Mouse (Mus musculus) ES-Bruce4 (cell line): ENCODE results near the gene Ap3d1. TPM values are rescaled to one million over a fixed set of nuclear protein-coding genes. Genes with fewer than 3 reads are reported as not detected.

Source experiments
- H3K27ac ChIP-seq: 2 replicates; pipeline ENCODE4 v1.5.1; 2012; ENCODE audit warnings: low read length, inconsistent platforms; ENCODE audit not compliant: insufficient read depth
- H3K27me3 ChIP-seq: 2 replicates; pipeline ENCODE4 v1.6.1; 2012; ENCODE audit warnings: mild to moderate bottlenecking, low read length, inconsistent platforms; ENCODE audit not compliant: control insufficient read depth, poor library complexity, insufficient read depth, severe bottlenecking
- H3K36me3 ChIP-seq: 2 replicates; pipeline ENCODE4 v1.6.1; 2012; ENCODE audit warnings: inconsistent platforms, mild to moderate bottlenecking, low read length, moderate library complexity; ENCODE audit not compliant: control insufficient read depth, poor library complexity, insufficient read depth, severe bottlenecking
- H3K4me1 ChIP-seq: one replicate; pipeline ENCODE4 v1.8.1; 2011; ENCODE audit warnings: low read length; ENCODE audit not compliant: control insufficient read depth, insufficient read depth
- H3K4me3 ChIP-seq: 2 replicates; pipeline ENCODE4 v1.5.1; 2011; ENCODE audit warnings: low read depth, mild to moderate bottlenecking, low read length
- H3K9ac ChIP-seq: 2 replicates; pipeline ENCODE4 v1.6.1; 2012; ENCODE audit warnings: low read depth, mild to moderate bottlenecking, inconsistent platforms; ENCODE audit not compliant: poor library complexity, severe bottlenecking
- H3K9me3 ChIP-seq: replicated peaks from 2 replicates; pipeline ENCODE4 v1.6.1; 2012; ENCODE audit warnings: mild to moderate bottlenecking, low read length, inconsistent platforms; ENCODE audit not compliant: control insufficient read depth, poor library complexity, insufficient read depth, severe bottlenecking
- CTCF ChIP-seq: IDR thresholded peaks from one replicate; pipeline ENCODE4 v1.8.1; 2011; ENCODE audit warnings: low read depth, low read length
- EP300 ChIP-seq: IDR thresholded peaks from 2 replicates; pipeline ENCODE4 v1.6.1; 2011; ENCODE audit warnings: low read depth, low read length; ENCODE audit not compliant: insufficient read depth
- POLR2A ChIP-seq: IDR thresholded peaks from one replicate; pipeline ENCODE4 v1.8.1; 2011; ENCODE audit warnings: low read length; ENCODE audit not compliant: insufficient read depth
- polyA plus RNA-seq: library from polyadenylated mRNA; stranded (reverse); fragments of >200 nt; gene quantifications from 2 replicates; pipeline ENCODE4 v1.2.4, GENCODE M21; 2011; ENCODE audit warnings: low read depth; ENCODE audit not compliant: missing spikeins, insufficient read depth, insufficient read length

Gene Ap3d1
- polyA plus RNA-seq, 1 experiment = 55.2 TPM

DNA sequence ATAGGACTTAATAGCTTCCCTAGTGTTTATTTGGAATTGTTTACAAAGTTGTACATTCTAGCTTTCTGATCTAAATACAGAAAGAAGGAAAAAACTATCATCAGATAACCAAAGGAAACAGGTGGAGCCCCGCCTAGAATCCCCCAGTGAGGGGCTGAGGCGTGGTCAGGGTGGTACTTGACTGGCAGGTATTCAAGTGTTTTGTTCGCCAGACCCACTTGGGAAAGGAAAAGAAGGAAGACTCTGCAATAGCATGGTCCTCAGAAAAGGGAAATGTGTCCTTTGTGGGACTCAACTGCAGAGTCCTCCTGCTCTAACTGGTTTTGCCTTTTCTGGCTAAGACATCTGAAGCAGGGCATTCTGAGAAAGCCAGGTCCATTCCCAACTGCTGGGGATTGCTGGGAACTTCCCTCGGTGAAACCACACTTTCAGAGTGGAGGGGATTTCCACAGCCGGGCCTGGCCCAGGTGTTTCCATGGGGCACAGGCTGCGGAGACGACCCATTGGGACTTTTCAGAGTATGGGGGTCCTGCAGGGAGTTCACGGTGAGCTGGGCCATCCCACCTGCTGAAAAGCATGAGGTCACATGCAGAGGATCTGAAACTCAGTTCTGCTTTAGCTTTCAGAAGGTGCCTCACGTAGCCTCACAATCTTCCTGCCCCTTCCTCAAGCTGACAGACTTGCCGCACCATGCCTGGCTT lies 46.1 kb downstream of the Ap3d1 start:
- H3K27ac ChIP-seq = peak overlapping the region; percentile 79
- no peaks in the 10 kb centered on the region for H3K36me3 ChIP-seq
- H3K27me3 ChIP-seq = no peaks in the 10 kb centered on the region
- H3K4me3 ChIP-seq = no peak overlapping the region
- peaks cover 5% of the 10 kb centered on the region for H3K4me1 ChIP-seq
- no peak overlapping the region; the same call in 1 of the 2 replicates for H3K9ac ChIP-seq
- TF ChIP-seq POLR2A = no peak
- no peak for TF ChIP-seq CTCF
- TF ChIP-seq EP300 = no peak
- no peaks in the 10 kb centered on the region for H3K9me3 ChIP-seq

DNA sequence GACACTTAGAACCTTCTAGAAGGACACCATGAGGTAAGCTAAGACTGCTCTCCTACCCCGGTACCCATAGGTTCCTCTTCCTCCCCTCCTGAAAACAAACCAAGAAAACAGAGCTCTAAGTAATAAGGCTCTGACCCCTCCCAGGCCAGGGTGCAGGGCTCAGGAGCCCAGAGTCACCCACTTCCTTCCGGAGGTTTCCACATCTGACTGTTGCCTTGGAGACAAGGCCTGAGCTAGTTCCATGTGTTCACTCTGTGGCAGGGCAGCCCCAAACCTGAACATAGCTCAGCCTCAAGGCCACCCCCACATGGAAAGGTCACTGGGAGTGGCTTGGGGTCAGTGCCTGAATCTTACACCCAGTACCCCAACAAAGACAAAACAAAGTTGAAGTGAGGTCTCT lies 46.9 kb downstream of the Ap3d1 start:
- TF ChIP-seq POLR2A (no peak), EP300 (no peak), CTCF (no peak)
- no peaks in the 10 kb centered on the region for H3K36me3 ChIP-seq
- H3K9ac ChIP-seq = no peak overlapping the region
- no peaks in the 10 kb centered on the region for H3K9me3 ChIP-seq
- no peaks in the 10 kb centered on the region for H3K27me3 ChIP-seq
- H3K4me1 ChIP-seq = peaks cover 5% of the 10 kb centered on the region
- H3K4me3 ChIP-seq = no peak overlapping the region
- peak overlapping the region; percentile 54; the same call in 1 of the 2 replicates for H3K27ac ChIP-seq

- no peak overlapping the region for H3K27ac ChIP-seq
- H3K4me3 ChIP-seq = no peak overlapping the region
- no peaks in the 10 kb centered on the region for H3K36me3 ChIP-seq
- no peaks in the 10 kb centered on the region for H3K9me3 ChIP-seq
- TF ChIP-seq EP300 (no peak), POLR2A (no peak), CTCF (no peak)
- peaks cover 5% of the 10 kb centered on the region for H3K4me1 ChIP-seq
- no peak overlapping the region for H3K9ac ChIP-seq
- H3K27me3 ChIP-seq = no peaks in the 10 kb centered on the region
These were observed 47.7 kb downstream of the Ap3d1 start for GRCm38 (mm10) chr10:80694159-80694938.

- peaks cover 5% of the 10 kb centered on the region for H3K4me1 ChIP-seq
- no peak overlapping the region for H3K4me3 ChIP-seq
- H3K9ac ChIP-seq = no peak overlapping the region
- H3K27me3 ChIP-seq = no peaks in the 10 kb centered on the region
- no peaks in the 10 kb centered on the region for H3K36me3 ChIP-seq
- H3K27ac ChIP-seq = no peak overlapping the region
- no peaks in the 10 kb centered on the region for H3K9me3 ChIP-seq
- TF ChIP-seq POLR2A = no peak
- no peak for TF ChIP-seq EP300
These were observed 48.5 kb downstream of the Ap3d1 start for GRCm38 (mm10) chr10:80693401-80694045.

DNA sequence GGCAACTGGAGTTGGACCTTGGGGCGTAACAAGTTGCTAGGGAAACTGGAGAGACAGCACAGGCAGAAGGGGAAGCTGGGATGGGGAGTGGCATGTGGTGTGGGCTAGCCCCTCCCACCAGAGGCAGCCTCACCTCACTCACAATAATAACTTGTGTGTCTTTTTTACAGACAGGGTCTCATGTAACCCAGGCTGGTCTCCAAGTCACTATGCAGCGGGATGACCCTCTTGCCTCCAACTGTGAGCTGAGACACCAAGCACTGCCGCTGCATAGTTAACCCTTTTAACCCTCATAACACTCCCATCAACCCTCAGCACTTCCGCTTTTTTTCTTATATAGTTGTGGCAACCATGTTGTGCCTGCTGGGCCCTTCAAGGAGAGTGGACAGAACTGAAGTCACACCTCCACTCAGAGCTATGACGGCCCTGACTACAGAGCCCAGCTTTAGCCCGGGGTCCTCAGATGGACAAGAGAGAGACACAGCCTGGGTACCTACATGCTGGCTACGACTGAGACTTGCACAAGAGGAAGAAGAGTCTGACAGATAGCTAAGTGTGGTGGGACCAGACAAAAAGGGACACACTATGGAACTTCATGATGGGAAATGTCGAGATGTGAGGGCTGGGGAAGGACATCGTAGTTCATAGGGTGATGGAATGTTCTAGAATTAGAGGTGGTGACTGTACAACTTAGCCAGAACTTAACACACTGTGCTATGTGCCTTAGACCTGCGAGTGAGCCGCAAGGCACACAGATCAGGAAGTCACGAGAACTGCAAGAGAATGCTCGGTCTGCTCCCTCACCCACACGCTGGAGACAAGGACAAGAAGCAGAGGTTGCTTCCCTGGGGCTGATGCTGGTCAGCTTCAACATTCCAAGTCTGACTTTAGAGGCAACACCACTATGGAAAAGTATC lies 49.6 kb downstream of the Ap3d1 start:
- Histone ChIP-seq H3K27me3 (no peaks in the 10 kb centered on the region), H3K9me3 (no peaks in the 10 kb centered on the region), H3K36me3 (no peaks in the 10 kb centered on the region), H3K27ac (no peak overlapping the region), H3K4me3 (no peak overlapping the region), H3K4me1 (peaks cover 5% of the 10 kb centered on the region), H3K9ac (no peak overlapping the region)
- no peak for TF ChIP-seq EP300
- TF ChIP-seq POLR2A = no peak
- TF ChIP-seq CTCF = no peak
